Mouse (Mus musculus) ovary, postnatal 14 days (tissue): ENCODE results near the gene Gstp3.

Experiments
- DNase-seq: peaks from one replicate; pipeline ENCODE4 v3.0.0; 2022; ENCODE audit warnings: low spot score

Gene Gstp3

DNA sequence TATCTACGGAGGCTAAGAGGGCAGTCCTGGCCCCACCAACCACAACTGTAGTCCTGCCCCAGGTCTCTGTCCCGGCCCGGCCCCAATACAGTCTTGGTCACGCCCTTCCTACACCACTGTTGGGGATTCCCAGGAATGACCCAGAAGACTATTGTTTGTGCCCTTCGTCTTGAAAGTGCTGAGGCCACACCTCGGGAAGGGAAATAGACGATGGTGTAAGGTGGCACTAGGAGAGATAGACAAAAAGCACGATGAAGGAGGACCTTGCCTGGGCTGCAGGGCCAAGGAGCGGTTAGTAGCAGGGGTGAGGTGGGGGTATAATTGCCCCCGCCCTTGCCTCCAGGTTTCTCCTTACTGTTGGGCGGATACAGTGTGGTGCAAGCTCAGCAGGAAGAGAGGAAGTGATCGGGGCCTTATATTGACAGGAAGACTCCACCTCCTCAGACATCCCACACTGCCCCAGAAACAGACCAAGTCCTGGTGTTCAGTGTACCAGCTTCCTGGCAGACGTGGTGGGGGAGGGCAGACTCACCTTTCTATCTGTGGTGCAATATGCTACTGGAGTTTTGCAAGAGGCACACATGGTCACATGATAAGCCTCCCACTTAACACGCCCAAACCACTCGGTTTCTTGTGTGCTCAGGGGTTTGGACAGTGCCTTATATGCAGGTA, at the start of gene Gstp3:
Gene Gstp3, minus strand, starts transcription at position 501 of the 672 bp plus-strand sequence.
- DNase-seq: no peak

GRCm38 (mm10) chr19:4108535-4108934, 49.2 kb upstream of the Gstp3 start:
- DNase-seq: no peak

- no peak for DNase-seq
These were observed 47.3 kb upstream of the Gstp3 start for GRCm38 (mm10) chr19:4106654-4107053.

GRCm38 (mm10) chr19:4104675-4105194, 45.4 kb upstream of the Gstp3 start:
- DNase-seq: no peak

DNA sequence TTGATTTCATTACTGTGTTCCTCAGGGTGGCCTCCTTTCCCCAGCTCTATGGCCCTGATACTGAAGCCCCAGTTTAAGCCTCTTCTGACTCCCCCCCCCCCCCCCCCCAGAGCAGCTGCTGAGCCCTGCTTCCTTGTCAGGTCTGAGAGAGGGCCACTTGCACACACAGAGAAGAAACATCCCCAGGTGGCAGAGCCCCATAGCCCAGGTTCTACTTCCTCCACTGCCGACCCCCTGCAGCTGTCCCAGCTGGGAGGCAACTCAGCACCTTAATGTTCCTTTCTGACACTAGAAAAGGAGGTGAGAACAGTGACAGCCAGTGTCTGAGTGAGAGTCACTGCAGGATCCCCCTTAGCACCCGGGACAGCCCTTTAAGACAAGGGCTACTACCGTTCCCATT, 44.4 kb upstream of the Gstp3 start:
- DNase-seq: no peak

DNA sequence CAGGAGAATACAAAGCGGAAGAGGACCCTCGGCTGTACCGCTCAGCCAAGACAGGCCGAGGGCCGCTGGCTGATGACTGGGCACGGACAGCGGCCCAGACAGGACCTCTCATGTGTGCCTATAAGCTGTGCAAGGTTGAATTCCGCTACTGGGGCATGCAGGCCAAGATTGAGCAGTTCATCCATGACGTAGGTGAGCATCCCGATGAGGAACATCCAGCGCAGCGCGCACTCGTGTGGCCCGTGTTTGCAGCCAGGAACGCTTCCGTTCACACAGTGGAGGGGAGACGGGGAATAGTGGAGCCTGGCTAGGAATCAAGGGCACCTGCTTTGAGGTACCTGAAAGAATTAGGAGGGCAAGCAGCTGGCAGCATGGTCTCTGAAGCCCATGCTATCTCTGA, 43.9 kb upstream of the Gstp3 start:
- no peak for DNase-seq

DNA sequence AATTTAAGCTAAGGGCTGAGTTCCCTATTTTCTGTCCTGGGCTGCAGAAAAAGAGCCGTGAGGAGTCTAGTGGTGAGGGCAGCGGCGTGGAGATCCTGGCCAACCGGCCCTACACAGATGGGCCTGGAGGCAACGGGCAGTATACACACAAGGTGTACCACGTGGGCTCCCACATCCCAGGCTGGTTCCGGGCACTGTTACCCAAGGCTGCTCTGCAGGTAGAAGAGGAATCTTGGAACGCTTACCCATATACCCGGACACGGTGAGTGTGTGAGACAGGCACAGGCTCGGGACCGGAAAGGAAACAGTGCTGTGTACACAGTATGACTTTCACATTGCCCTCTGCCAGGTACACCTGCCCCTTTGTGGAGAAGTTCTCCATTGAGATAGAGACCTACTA, 43.3 kb upstream of the Gstp3 start:
- no peak for DNase-seq

- no peak for DNase-seq
These were observed 42.7 kb upstream of the Gstp3 start for GRCm38 (mm10) chr19:4102049-4102448.

DNA sequence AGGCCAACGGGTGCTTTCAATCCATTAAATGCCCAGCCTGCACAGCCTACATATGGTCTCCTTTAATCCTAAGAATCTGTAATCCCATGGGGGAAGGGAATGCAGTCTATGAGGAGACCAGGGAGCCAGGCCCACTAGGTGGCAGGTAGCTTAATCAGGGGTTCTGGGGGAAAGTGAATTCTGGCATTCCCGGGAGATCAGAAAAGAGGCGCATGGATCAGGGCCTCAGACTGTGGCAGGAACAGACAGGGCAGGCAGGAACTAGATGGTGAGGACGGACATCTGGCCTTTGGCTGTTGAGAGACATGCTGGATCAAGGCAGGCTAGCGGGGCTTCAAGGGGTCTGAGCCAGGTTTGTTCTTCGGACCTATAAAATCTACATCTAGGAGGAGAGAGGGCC, 42.1 kb upstream of the Gstp3 start:
- DNase-seq: no peak

DNA sequence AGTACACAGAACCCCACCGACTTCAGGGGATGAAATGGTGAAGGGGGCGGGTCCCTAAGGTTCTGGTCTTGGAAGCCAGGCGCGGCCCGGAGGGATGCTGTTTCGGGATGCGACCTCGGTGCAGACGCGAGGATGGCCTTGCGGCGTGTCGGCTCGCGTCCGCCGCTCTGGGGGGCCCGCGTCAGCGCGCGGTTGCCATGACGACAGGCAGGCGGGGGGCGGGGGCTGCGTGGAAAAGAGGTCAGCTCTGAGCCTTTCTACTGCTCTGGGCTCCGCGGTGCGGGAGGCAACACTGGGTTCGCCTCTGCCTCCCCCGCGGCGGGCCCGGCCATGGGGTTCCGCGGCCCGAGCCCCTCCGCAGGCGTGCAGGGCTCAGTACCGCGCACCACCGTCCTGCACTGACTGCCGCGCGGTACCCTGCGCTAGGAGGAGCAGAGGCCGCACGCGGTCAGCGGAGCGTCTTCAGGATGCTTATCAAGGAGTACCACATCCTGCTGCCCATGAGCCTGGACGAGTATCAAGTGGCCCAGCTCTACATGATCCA, 41.4 kb upstream of the Gstp3 start:
- DNase-seq: peak; percentile 36

DNA sequence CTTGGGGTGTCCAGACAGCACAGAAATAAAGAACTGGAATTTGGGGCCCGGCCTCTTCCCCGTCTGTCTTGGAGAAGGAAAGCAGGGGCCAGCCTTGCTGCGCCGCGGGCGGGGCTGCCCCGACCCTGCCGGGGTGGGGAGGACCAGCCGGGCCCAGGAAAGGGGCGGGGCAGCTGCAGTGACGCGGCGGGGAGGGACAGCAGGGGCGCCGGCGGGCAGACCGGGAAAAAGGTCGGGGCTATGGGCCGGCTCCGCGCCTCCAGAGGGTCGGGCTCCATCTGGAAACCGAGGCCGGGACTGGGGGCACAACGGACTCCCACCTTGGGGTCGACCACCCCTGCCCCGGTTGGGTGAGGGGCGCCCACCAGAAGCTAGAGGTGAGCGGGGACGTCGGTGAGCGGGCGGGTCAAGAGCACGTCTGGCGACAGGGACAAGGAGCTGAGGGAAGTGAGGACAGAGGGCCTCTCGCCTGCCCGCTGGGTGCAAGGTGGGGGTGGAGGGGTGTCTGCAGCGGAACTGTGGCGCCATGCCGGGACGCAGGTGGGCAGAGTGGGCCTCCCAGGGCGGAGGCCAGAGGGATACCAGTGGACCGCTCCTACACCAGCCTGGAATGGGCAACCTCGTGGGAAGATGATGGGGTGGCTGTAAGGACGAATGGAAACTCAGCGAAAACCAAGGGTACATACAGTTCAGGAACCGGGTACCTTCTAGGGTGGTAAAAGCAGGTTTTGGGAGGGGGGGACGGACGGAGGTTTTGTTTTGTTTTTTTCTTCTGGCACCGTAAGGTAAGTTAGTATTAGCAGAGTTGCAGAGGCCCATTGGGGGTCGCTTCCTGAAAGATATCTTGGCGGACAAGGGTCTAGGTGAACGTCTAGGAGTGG, 40.7 kb upstream of the Gstp3 start, which contains the start of gene Pitpnm1:
Gene Pitpnm1, plus strand, starts transcription at position 162 of the 881 bp plus-strand sequence.
- DNase-seq: peak; percentile 60

GRCm38 (mm10) chr19:4099056-4099455, 39.7 kb upstream of the Gstp3 start:
- DNase-seq: peak; percentile 87

DNA sequence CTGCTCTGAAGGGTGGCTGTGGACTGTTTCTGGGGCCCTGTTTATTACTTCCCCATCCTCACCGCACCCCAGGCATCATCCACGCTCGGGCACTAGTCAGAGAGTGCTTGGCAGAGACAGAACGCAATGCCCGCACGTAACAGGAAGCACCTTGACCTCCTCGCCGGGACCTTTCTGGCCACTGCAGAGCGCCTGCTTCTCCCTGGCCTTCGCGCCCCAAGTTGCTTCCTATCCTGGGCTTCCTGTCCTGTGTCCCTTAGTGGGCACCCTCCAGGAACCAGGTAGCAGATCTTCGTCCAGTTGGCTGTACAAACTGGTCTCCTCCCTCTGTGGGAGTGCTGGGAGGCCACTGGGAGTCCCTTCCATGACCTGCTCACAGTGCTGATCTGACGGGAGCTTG, 39.1 kb upstream of the Gstp3 start:
- no peak for DNase-seq

DNA sequence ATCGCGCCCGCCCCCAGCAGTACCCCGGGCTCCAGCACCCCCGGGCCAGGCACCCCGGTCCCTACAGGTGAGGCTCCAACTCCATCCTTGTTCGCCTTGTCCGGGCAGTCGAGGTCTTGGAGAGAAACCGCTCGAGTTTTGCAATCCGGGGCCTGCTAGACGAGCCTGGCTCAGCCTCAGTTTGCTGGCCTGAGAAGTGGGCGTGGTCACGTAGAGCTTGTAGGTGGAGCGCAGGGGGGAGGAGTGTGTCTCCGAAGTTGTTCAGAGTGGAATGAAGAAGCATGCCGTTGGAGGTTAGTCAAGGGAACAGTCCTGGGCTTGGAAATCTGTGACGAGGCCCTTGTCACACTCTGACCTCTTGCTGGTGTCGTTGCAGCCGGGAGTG, 38.1 kb upstream of the Gstp3 start:
- no peak for DNase-seq

DNA sequence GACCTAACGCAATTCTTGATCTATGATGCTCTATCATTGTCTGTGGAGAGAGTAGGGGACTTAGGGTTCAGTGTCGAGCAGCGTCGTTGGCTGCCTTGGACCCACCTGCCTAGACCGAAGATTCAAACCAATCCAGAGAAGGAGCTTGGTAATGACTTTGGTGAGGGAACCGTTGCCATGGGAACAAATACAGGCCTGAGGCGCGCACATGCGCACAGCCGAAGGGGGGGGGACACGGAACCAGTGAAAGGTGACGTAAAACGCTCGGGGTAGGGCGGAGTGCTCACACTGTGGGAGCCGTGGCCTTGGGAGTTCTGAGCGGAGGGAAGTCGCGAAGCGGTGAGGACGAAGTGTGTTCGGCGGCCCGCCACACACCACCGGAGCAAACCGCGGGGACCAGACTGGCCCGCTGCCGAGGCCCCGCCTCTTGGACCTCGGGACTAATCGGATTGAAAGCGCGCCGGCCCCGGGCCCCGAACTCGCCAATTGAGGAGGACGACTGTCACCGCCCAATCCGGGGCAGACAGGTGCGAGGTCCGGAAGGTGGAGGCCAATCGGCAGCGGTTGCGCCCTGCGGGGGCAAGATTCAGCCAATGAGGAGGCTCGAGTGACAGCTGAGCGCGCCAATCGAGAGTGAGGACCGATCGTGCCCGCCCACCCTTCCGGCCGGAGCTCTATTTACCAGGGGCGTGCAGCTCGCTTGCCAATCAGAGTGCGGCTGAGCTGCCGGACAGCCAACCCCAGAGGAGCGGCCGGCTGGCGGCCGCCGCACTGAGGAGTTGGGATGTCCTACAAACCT, 37.5 kb upstream of the Gstp3 start, which contains the start of gene Cdk2ap2:
Gene Cdk2ap2, plus strand, starts transcription at position 541 of the 799 bp plus-strand sequence.
- DNase-seq: peak; percentile 100

- no peak for DNase-seq
These were observed 36.4 kb upstream of the Gstp3 start for GRCm38 (mm10) chr19:4095802-4096201.

DNA sequence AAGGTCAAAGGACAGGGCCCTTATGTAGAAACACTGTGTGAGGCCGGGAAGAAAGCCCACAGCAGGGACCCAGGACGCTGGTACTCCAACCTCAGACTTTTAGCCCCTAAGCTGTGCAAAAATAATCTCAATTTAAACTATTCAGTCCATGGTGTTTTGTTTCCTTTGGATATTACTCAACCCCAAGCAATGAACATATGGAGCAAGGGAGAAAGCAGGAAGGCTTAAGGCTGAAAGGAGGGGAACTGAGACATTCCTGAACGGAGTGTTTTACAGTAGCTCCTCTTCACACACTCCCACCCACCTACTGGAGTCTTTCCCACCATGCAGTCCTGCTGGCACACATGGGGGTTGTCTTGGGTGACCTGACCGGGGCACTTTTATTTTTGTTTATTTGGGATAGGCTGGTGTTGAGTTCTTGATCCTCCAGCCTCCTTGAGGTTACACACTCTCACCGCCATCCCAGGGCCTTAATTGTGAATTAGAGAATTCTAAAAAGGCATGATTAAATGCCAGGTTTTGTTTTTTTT, 35.5 kb upstream of the Gstp3 start:
- no peak for DNase-seq

DNA sequence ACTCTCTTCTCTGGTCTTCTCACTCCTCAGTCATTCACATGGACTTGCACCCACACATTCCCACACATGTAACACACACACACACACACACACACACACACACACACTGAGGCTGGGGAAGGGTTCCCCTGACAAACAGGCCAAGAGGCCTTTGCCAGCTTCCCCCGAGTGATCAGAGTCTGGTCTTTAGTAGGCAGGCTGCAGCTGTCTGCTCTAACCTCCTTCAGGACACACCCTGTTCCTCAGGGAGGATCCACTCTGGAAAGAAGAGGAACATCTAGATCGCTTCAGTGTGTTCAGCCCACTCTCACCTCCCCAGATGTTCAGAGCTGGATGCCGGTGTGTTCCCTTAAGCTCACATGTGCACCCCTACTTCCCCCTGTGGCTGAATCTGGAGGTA, 35.0 kb upstream of the Gstp3 start:
- no peak for DNase-seq

GRCm38 (mm10) chr19:4093772-4094171, 34.4 kb upstream of the Gstp3 start:
- DNase-seq: no peak

DNA sequence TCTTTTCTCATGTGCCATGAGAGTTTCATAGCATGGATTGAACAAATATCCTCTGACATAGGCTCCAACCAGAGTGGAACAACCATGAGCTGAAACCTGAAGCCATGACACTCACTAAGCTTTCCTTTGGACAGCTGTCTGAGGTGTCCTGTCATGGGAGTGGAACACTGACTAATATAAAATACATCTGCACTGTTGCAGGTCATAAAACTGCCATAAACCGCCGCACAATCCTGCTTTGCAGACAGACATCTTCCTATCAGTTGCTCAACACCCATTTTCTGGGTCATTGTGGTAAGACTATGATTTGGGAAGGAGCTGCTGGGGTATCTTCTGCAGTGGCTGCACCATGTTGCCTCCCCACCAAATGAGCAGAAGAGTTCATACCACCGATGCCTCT, 33.4 kb upstream of the Gstp3 start:
- no peak for DNase-seq

GRCm38 (mm10) chr19:4091383-4091782, 32.0 kb upstream of the Gstp3 start:
- no peak for DNase-seq

DNA sequence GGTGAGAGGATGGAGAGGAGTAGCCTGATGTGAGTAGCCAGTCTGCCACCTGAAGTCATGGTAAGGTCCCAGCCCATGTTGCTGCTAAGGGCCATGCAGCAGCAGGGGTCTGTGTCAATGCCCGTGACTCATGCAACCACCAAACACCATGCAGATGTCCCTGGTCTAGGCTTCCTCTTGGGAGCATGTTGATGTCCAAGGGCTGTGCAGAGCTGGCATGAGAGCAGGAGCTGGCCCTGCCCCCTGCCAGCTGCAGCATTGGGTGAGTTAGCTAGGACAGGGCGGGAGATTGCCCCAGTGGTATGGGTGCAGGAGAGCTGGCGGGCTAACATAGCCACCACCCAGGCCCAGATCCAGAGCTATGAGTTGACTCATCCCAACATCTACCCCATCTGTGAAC, 31.1 kb upstream of the Gstp3 start:
- no peak for DNase-seq
